Mouse (Mus musculus) layer of hippocampus, adult 9-11 months (tissue): ENCODE measurements around the gene Prdx2.

Experiments used
- DNase-seq: peaks from one replicate; pipeline ENCODE4 v3.0.0; 2022

Gene Prdx2

GRCm38 (mm10) chr8:84969241-84970134, at the start of gene Prdx2, which contains the start of the genes Gm49661 and Rnaseh2a:
Prdx2 (plus strand) TSS chr8:84969587.
Gm49661 (minus strand) TSS chr8:84969433.
Rnaseh2a (minus strand) TSS chr8:84969767.
- DNase-seq: peak; percentile 61

DNA sequence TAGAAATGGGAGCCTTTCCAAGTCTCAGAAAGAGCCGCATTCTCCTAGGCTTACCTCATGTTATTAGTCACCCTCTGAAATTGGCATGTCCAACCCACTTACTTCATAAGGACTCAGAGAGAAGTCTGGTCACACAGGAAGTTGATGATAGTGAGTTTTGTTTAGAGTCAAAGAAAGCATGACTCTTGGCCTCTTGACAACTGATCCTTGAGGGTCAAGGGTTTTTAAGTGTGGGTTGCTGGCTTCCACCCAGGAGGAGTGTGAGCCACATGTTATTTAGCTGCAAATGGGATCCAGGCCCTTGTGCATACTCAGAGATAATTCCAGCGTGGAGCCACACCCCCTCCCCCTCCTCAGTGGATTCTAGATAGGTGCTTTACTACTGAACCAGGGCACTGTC, 47.8 kb upstream of the Prdx2 start:
- no peak for DNase-seq

DNA sequence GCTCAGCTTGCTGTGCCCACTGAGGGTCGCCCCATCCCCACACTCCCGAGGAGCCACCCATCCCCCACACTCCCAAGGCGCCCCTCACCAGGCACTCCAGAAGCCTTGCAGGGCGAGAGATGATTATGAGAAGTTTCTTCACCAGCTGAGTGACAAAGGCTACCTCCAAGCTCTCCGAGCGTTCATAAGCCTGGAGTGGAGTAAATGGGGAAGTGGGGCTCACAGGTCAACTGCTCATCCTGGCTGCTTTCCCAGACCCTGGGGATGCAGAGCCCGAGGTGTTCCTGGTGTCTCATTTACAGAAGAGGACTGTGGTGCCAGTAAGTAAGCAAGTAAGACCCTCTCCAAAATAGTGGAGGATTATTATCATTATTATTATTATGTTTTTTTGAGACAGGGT, 43.8 kb upstream of the Prdx2 start:
- DNase-seq: no peak

DNA sequence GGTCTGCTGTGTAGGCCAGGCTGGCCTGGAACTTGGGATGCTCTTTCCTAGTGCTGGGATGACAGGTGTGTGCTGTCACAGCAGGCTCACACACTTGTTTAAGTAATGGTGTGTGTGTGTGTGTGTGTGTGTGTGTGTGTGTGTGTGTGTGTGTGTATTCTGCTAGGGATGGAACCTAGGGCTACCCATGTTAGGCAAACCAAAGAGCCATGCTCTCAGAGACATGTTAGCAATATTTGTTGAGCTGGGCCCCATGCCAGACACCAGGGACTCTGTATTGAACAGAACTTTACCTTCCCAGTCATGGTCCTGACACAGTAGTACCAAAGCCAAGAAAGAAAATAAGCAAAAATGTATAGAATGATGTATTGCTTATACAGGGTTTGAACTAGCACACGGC, 41.9 kb upstream of the Prdx2 start:
- DNase-seq: no peak

DNA sequence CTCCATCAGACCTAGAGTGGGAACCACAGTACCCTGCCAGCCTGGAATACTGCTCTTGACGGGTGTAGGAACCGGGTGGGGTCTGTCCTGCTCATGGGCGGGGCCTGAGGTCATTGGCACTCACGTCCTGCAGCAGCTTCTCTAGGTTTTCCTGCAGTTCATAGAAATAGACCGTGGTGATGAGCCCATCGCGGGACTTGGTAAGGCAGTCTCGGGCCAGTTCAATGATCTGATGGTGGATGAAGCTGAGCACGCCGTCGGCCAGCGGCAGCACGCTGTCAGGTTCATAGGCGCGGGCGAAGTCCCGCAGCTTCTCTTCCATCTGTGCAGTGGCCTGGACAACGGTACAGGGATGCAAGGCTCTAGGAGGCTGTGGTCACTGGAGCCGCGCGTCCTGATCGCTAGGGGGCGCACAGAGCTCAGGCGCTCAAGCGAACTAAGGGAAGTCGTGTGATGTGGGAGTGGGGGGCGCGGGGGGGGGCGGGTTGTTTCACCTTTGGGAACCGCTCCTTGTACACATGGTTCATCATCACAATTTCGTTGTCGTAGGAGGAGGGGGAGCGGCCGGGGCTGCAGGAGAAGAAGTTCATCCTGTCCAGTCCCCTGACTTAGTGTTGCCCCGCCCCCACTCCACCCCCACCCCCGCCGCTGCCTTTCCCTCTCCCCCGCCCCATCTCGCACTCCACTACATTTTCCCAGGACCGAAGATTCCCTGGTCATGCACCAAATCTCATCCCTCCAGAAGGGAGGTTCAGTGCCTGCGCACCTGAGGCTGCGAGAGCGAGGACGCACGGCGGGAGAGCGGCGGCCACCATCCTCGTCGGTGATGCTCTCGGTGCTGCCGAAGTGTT, 40.7 kb upstream of the Prdx2 start:
- DNase-seq: peak; percentile 53

- no peak for DNase-seq
These were observed 38.8 kb upstream of the Prdx2 start for GRCm38 (mm10) chr8:84930582-84930981.

DNA sequence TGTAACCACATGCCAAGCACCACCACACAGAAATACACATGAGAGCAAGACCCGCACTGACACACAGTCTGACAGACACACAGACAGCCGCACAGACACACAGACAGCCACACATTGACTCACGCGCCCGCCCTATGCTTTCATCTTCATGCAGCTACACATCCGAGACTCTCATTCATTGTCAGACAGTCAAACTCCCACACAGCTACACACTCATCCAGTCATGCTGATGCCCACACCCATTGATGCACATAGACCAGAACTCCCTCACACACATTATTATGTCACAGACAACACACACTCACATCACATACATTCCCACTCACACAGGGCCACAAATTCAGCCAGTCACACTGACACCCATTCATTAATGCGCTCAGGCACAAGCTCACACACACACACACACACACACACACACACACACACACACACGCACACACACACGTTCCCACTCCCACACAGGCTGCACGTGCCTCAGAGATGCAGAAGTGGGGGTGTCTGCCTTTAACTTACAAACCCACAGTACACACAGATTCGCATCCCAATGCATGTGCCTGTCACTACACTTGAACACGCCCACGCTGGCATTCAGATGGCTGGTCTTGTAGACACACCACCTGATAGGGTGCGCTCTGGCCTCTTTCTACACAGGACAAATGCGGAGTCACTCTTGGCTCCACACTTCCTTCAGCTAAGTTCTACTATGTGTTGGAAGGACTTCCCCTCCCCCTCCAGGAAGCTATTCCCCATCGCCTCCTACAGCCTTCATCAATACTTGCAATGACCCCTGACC, 35.4 kb upstream of the Prdx2 start:
- peak; percentile 45 for DNase-seq

GRCm38 (mm10) chr8:84934860-84935259, 34.5 kb upstream of the Prdx2 start:
- peak; percentile 61 for DNase-seq

DNA sequence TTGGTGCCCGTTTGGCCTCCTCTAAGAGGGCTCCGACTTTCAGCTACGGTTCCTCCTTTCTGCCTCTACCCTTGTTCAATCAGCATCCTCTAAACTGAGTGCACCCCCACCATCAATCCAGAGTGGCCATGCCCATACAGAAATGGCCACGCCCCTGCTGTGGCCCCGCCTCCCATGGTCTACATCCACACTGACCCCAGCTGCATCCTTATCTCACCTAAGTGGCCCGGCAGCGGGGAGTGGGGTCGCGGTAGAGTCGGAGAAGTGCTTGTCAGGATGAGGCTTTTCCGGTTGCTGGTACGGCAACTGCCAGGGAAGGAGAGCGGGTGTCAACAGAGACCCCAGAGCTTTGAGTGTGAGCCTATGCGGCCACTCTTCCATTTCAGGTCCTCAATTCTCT, 33.9 kb upstream of the Prdx2 start:
- DNase-seq: no peak

- no peak for DNase-seq
These were observed 33.1 kb upstream of the Prdx2 start for GRCm38 (mm10) chr8:84936041-84936961.

DNA sequence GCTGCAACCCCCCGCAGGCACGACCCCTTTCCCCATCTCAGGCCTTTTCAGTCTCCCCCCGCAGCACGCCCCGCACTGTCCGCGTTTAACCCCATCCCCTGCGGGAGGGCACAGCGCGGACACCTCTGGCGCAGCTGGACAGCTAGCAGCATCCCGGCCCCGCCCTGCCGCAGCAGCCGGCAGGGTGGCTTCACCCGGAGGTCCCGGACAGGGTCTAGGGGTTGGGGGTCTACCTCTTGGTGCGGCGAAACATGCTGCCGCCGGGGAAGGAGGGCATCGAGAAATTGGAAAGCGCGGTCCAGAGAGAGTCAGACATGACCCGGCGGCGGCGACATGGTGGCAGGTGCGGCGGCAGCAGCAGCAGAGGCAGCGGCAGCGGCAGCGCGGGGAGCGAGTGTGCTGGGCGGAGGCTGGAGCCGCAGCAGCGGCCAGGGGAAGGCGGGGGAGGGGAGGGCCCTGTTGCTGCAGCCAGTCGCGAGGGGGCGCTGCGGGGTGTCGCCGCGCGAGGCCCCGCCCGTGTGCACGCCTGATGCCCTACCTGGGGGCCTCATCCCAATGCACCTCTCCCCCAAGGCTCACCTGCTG, 32.3 kb upstream of the Prdx2 start, which contains the start of gene Mast1:
Mast1 (minus strand) TSS at position 398 of the 585 bp plus-strand sequence.
- peak; percentile 39 for DNase-seq

DNA sequence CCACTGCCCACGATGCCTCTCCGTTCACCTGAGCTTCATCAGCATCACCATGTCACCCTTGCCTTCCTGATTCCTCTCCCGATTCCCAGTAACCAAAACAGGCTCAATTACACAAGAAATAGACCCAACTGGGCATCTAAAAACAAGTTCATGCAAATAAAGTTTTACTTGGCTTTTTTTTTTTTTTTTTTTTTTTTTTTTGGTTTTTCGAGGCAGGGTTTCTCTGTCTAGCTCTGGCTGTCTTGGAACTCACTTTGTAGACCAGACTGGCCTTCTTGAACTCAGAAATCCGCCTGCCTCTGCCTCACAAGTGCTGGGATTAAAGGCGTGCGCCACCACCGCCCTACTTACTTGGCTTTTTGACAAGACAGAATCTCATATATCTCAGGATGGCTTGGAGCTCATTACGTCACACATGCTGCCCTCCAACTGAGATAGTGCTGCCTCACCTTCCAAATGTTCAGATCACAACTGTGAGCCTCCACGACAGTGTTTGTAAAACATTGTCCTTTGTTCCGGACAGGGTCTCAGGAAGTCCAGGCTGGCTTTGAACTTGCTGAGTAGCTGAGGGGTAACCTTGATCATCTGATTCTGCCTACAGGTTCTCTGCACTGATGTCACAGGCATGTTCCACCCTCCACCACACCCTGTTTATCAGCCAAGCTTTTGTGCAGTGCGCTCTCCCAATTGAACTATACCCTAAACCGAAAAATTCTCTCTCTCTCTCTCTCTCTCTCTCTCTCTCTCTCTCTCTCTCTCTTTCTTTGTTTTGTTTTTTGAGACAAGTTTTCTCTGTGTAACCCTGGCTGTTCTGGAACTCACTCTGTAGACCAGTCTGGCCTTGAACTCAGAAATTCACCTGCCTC, 31.5 kb upstream of the Prdx2 start:
- DNase-seq: no peak

GRCm38 (mm10) chr8:84943699-84944098, 25.7 kb upstream of the Prdx2 start:
- DNase-seq: no peak

DNA sequence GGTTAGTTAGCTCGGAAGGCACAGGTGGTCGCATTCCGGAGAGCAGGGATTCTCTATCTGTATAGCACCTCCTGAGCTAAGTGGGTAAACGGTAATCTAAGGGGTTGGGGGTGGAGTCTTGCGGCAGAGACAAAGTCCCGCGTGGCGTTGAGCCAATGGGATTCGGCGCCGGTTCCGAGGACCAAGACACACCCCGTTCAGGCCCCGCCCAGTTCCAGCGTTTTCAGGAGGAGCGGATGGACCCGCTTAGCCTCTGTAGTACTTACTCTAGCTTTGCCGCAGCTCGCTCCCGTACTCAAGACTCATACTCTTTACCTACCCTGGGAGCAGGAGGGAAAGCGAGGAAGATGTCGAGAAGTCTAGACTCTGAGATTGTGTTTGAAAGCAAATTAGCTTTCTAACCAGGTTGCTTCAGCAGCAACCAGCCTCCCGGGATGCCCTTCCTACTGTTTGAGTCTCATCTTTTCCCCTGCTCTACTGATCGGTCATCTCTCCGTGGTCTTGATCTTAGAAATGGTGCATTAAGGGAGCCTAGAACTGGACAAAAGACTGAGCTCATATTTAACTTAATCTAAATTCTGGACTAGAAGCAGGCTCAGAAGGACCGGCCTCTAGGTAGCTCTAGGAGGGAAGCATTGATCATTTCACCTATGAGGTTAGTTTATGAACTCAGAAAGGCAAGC, 24.8 kb upstream of the Prdx2 start:
- peak; percentile 73 for DNase-seq

DNA sequence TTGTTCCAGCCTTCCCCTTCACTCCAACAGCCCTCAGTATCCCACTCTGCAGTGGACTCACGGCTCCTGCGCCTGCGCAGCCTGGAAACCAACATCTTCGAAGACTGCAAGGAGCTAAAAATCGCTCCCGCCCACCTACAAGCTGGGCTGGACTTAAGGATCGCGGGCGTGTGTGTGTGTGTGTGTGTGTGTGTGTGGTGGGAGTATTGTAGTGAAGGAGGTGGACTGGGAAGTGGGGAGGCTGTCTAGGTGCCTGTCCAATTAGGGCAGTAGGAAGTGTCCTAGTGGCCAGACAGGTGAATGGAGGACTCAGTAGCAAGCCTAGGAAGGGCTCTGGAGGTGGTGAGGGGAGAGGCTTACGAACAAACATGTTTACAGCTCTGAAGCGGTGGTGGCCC, 24.2 kb upstream of the Prdx2 start:
- DNase-seq: peak; percentile 83

GRCm38 (mm10) chr8:84945633-84946527, 23.5 kb upstream of the Prdx2 start:
- DNase-seq: no peak

DNA sequence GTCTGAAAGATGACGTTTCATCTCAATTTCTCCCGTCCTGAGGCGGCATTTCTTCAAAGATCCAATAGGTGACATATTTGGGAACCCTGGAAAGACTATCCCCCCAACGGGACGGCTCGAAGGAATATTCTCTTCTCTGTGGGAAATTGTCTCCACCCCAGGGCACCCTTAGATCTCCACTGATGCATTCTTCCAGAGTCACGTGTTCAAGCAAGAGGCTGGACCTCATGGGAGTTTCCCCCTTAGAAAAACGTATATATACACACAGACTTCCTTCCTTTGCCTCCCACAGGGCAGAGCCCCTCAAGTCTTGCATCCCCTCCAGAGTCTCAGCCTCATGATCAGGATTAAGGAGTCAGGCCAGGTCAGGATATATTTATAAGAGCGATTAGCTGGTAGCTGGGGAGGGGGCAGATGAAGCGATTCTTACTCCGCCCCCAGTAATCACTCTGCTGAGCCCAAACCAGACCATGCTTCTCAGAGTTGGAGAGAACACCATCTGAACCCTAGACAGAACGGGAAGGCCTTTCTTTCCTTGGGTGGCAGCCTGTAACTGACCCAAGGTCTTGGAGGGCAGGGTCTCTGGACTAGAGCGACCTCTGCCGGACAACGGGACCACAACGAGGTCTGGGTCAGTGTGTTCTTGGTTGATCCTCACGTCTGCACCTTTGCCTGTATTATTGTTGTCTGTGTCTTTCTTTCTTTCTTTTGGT, 22.7 kb upstream of the Prdx2 start, which contains the start of gene Rtbdn:
Rtbdn (plus strand) TSS at position 464 of the 713 bp plus-strand sequence.
- no peak for DNase-seq

DNA sequence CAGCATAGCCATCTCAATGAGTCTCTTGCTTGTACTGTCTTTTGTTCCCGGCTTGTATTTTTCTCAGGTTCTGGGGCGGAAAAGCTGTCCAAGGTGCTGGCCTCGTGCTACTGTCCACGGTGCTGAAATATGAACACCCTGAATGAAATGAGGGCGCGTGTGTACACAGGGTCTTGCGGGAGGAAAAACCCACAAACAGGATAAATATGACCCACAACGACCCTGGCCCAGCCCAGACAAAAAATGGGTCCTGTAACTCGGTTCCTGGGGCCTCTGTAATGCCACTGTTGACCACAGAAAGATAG, 22.2 kb upstream of the Prdx2 start:
- no peak for DNase-seq
